Mouse (Mus musculus) midbrain, postnatal 0 days (tissue): ENCODE measurements around the gene Galnt7. TPM values are rescaled to one million over a fixed set of nuclear protein-coding genes. Genes with fewer than 3 reads are reported as not detected.

ENCODE experiments used
- ATAC-seq: fragments of 200-750 bp; cut with Nextera tagmentation; 2 replicates; pipeline ENCODE4 v1.8.0; 2017; ENCODE audit warnings: moderate number of reproducible peaks, mild to moderate bottlenecking, moderate TSS enrichment, moderate library complexity; ENCODE audit not compliant: low FRiP score
- DNase-seq: peaks from one replicate; pipeline ENCODE4 v3.0.0-alpha.2; 2015; ENCODE audit warnings: low spot score
- H3K27ac ChIP-seq: fragments of 300-500 bp; sonication (generic); 2 replicates; pipeline ENCODE4 v1.5.1; 2014; ENCODE audit warnings: low read depth, mild to moderate bottlenecking, low read length, mixed read lengths
- H3K27me3 ChIP-seq: fragments of 300-500 bp; sonication (generic); 2 replicates; pipeline ENCODE4 v1.6.1; 2014; ENCODE audit warnings: low read length, control low read depth, mixed read lengths; ENCODE audit not compliant: insufficient read depth
- H3K36me3 ChIP-seq: fragments of 300-500 bp; sonication (generic); 2 replicates; pipeline ENCODE4 v1.6.1; 2014; ENCODE audit warnings: low read length, control low read depth, mixed read lengths; ENCODE audit not compliant: insufficient read depth
- H3K4me1 ChIP-seq: fragments of 300-500 bp; sonication (generic); 2 replicates; pipeline ENCODE4 v1.6.1; 2014; ENCODE audit warnings: mild to moderate bottlenecking, control low read depth, antibody characterized with exemption, low read length, mixed read lengths; ENCODE audit not compliant: insufficient read depth
- H3K4me2 ChIP-seq: fragments of 300-500 bp; sonication (generic); 2 replicates; pipeline ENCODE4 v1.6.1; 2014; ENCODE audit warnings: low read depth, mild to moderate bottlenecking, low read length, mixed read lengths; ENCODE audit not compliant: poor library complexity, severe bottlenecking
- H3K4me3 ChIP-seq: fragments of 300-500 bp; sonication (generic); 2 replicates; pipeline ENCODE4 v1.5.1; 2014; ENCODE audit warnings: low read depth, mild to moderate bottlenecking, low read length, moderate library complexity
- H3K9ac ChIP-seq: fragments of 300-500 bp; sonication (generic); replicated peaks from 2 replicates; pipeline ENCODE4 v1.6.1; 2014; ENCODE audit warnings: mild to moderate bottlenecking, low read length, moderate library complexity, mixed read lengths; ENCODE audit not compliant: poor library complexity, severe bottlenecking
- H3K9me3 ChIP-seq: fragments of 300-500 bp; sonication (generic); 2 replicates; pipeline ENCODE4 v1.6.1; 2016; ENCODE audit warnings: low read length, control low read depth
- CTCF ChIP-seq: IDR thresholded peaks from 2 replicates; pipeline ENCODE4 v1.5.1; 2016; ENCODE audit warnings: antibody characterized with exemption, mild to moderate bottlenecking
- WGBS: fragments of 180-500 bp; shearing (Covaris S2); extraction: QIAGEN DNeasy Blood & Tissue Kit; methylation state at CpG from one replicate; pipeline ENCODE4 v1.1.7; 2014; 5-methylcytosine and 5-hydroxymethylcytosine counted together
- polyA plus RNA-seq: library from polyadenylated mRNA; unstranded; fragments of >200 nt; fragmentation: Nextera tagmentation; extraction: Ambion mirVana; gene quantifications from 2 replicates; pipeline ENCODE4 v1.2.1, GENCODE M21; 2015
- total RNA-seq: library from RNA; depleted of rRNA; stranded (reverse); fragments of >200 nt; gene quantifications from 2 replicates; pipeline ENCODE4 v1.2.3, GENCODE M21; 2014

The Galnt7 gene
- total and polyA plus RNA-seq, 2 experiments from 2014 or later: 4.7 to 6.2 TPM

GRCm38 (mm10) chr8:57498847-57499511 is 153.9 kb downstream of the Galnt7 start:
- no peak overlapping the region; the same call in 1 of the 2 replicates for H3K4me3 ChIP-seq
- H3K4me1 ChIP-seq: no peaks in the 10 kb centered on the region
- H3K27ac ChIP-seq: no peak overlapping the region
- DNase-seq: peak; percentile 65
- ATAC-seq: no peak
- H3K36me3 ChIP-seq: no peaks in the 10 kb centered on the region
- H3K9ac ChIP-seq: no peak overlapping the region
- TF ChIP-seq CTCF: 0 out of 2 replicates have a peak, but pooled peaks have one; percentile 2
- 36% methylated on average over 17 of the region's 17 CpGs for WGBS
- H3K9me3 ChIP-seq: no peaks in the 10 kb centered on the region
- no peaks in the 10 kb centered on the region for H3K27me3 ChIP-seq
- peak overlapping the region; percentile 39 for H3K4me2 ChIP-seq

GRCm38 (mm10) chr8:57498494-57498846 is 154.4 kb downstream of the Galnt7 start:
- no peak overlapping the region for H3K9ac ChIP-seq
- no peak for TF ChIP-seq CTCF
- no peak overlapping the region for H3K27ac ChIP-seq
- H3K4me2 ChIP-seq: peak overlapping the region; percentile 39
- no peak overlapping the region for H3K4me3 ChIP-seq
- H3K4me1 ChIP-seq: no peaks in the 10 kb centered on the region
- 41% methylated on average over 8 of the region's 8 CpGs for WGBS
- no peaks in the 10 kb centered on the region for H3K9me3 ChIP-seq
- H3K36me3 ChIP-seq: no peaks in the 10 kb centered on the region
- no peak for ATAC-seq
- DNase-seq: no peak
- H3K27me3 ChIP-seq: no peaks in the 10 kb centered on the region

- H3K27me3 ChIP-seq: no peaks in the 10 kb centered on the region
- H3K36me3 ChIP-seq: no peaks in the 10 kb centered on the region
- H3K4me1 ChIP-seq: no peaks in the 10 kb centered on the region
- H3K9ac ChIP-seq: no peak overlapping the region
- H3K9me3 ChIP-seq: no peaks in the 10 kb centered on the region
- WGBS: 96% methylated on average over 4 of the region's 4 CpGs
- no peak overlapping the region for H3K4me2 ChIP-seq
- H3K4me3 ChIP-seq: no peak overlapping the region
- no peak for TF ChIP-seq CTCF
- no peak for DNase-seq
- ATAC-seq: no peak
- no peak overlapping the region for H3K27ac ChIP-seq
These were observed 161.0 kb downstream of the Galnt7 start for GRCm38 (mm10) chr8:57491873-57492272.

GRCm38 (mm10) chr8:57489896-57490295 is 162.9 kb downstream of the Galnt7 start:
- no peak for TF ChIP-seq CTCF
- H3K27ac ChIP-seq: no peak overlapping the region
- H3K4me2 ChIP-seq: no peak overlapping the region
- 0 out of 2 replicates have a peak, but pooled peaks cover 2% of the 10 kb centered on the region for H3K4me1 ChIP-seq
- no peak overlapping the region for H3K4me3 ChIP-seq
- DNase-seq (no peak), ATAC-seq (no peak)
- H3K9ac ChIP-seq: no peak overlapping the region
- no peaks in the 10 kb centered on the region for H3K27me3 ChIP-seq
- H3K36me3 ChIP-seq: no peaks in the 10 kb centered on the region
- H3K9me3 ChIP-seq: no peaks in the 10 kb centered on the region

- no peaks in the 10 kb centered on the region for H3K27me3 ChIP-seq
- no peak overlapping the region for H3K4me2 ChIP-seq
- H3K27ac ChIP-seq: no peak overlapping the region
- ATAC-seq: no peak
- TF ChIP-seq CTCF: no peak
- H3K4me1 ChIP-seq: 0 out of 2 replicates have a peak, but pooled peaks cover 2% of the 10 kb centered on the region
- H3K9ac ChIP-seq: no peak overlapping the region
- no peak for DNase-seq
- H3K36me3 ChIP-seq: no peaks in the 10 kb centered on the region
- no peak overlapping the region for H3K4me3 ChIP-seq
- no peaks in the 10 kb centered on the region for H3K9me3 ChIP-seq
- 97% methylated on average over 1 of the region's 1 CpGs for WGBS
These were observed 163.5 kb downstream of the Galnt7 start for GRCm38 (mm10) chr8:57489366-57489765.

GRCm38 (mm10) chr8:57488312-57488765 is 164.5 kb downstream of the Galnt7 start:
- peak; percentile 66 for DNase-seq
- no peak for TF ChIP-seq CTCF
- peak; percentile 47; the same call in 1 of the 2 replicates for ATAC-seq
- under 1% methylated on average over 25 of the region's 25 CpGs for WGBS
- Histone ChIP-seq H3K4me3 (peak overlapping the region; percentile 87), H3K36me3 (no peaks in the 10 kb centered on the region), H3K4me2 (peak overlapping the region; percentile 77), H3K4me1 (0 out of 2 replicates have a peak, but pooled peaks cover 2% of the 10 kb centered on the region), H3K9ac (no peak overlapping the region), H3K27ac (0 out of 2 replicates have a peak overlapping the region, but pooled peaks have one; percentile 32), H3K9me3 (no peaks in the 10 kb centered on the region), H3K27me3 (no peaks in the 10 kb centered on the region)
